Mouse (Mus musculus): ENCODE measurements around the gene Gm21731. TPM values are rescaled to one million over a fixed set of nuclear protein-coding genes. Genes with fewer than 3 reads are reported as not detected.
"Not testable (repeated sequence)": the region's sequence is repeated elsewhere in the genome, so short reads cannot be mapped to it uniquely, and the experiment has no call there.

Gene Gm21731
- not detected in 2 replicates for polyA plus RNA-seq (2012; rRNA removed)

DNA sequence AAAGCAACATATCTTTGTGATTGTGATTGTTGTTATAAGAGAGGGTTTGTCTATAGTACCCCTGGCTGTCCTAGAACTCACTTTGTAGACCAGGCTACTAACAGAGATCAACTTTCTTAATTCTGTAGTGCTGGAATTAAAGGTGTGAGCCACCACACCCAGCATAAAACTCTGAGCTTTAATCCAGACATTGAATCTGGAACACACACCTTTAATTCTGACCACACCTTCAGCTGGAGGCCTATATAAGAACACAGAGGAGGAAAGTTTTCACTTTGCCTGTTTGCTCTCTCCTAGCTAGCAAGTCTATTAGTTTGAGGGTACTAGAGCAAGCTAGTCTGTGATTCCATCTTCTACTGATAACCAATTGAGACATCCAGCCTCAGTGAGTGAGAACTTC is at the start of gene Gm21731:
Gm21731 (plus strand) TSS at position 301 of the 400 bp plus-strand sequence.
- not testable (repeated sequence) for DNase-seq (ENCODE audit: low read depth)

DNA sequence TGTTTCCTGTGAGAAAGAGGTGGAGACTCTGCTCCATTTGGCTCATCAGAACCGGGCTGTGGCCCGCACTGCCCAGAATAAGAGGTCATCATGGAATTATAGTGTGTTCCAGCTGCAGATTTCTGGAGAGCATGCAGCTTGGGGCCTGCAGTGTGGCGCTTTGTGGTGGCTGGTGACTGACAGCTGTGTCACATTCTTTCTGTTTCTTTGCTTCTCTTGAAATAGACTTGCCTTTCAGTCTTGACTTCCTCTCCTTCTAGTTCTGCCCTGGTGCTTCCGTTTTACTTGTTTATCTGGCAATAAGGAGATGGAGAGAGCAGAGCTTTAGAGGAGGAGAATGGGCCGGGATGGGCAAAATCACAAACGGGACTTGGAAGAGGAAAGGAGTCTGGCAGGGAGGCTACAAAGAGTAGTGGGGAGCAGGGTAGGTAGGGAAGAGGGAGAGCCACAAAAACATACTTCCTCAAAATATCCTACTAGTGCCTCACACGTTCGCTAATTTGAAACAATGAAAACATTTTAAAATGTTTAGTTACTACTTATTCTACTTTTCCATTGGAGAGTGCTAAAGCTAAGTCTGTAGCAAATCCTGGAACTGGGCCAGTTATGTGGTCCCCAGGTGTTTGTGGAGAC is 42.6 kb upstream of the Gm21731 start:
- not testable (repeated sequence) for DNase-seq (ENCODE audit: low read depth)

- not testable (repeated sequence) for DNase-seq (ENCODE audit: low read depth)
These were observed 23.1 kb upstream of the Gm21731 start, which contains the start of gene Gm21762 for GRCm38 (mm10) chr13:120215847-120216246. TSS of gene Gm21762 (minus strand) at chr13:120215947.

DNA sequence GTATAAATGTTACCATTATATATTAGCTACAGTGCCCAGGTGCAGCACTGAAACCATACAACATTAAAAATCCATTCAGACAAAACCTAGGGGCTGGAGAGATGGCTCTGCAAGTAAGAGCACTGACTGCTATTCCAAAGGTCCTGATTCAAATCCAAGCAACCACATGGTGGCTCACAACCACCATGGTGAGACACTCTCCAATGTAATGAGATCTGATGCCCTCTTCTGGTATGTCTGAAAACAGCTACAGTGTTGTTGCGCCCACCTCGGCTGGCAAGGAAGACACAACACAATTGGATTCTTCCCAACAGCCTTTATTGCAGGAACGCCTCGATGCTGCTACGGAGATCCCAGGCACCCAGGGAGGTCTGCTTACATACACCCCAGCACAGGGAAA is 18.0 kb upstream of the Gm21731 start:
- not testable (repeated sequence) for DNase-seq (ENCODE audit: low read depth)

DNA sequence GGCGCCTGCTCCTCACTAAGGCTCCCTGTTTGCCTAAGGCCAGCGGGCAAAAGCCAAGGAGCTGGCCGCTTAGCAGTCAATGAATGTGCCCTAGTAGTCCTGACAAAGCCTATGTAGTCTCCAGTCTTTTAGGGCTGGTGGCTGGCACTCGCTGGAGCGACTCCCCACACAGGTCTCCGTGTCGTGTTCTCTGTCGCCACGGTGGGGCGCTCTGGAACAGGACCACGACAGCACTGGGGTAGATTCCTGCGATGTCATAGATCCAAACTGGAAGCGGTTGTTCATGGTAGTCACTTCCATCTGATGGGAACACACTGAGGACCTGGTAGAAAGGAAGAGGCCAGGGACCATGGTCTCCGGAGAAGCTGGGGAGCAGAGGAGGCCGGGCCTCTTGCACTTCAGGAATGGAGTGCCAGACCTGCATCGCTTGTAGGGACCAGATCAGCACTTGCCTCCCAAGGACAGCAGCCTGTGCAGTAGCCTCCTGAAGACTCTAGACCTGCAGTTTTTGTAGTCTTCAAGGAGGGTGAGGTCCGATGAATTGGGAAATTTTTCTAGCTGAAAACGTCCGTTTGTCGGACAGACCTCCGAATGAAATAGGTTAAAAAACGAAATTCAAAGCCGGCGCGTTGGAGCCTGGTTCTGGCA is 15.8 kb upstream of the Gm21731 start:
- DNase-seq (ENCODE audit: low read depth) = not testable (repeated sequence)

- DNase-seq (ENCODE audit: low read depth) = not testable (repeated sequence)
These were observed 7.1 kb upstream of the Gm21731 start for GRCm38 (mm10) chr13:120231798-120232197.

- not testable (repeated sequence) for DNase-seq (ENCODE audit: low read depth)
These were observed 6.4 kb upstream of the Gm21731 start for GRCm38 (mm10) chr13:120232447-120233049.

DNA sequence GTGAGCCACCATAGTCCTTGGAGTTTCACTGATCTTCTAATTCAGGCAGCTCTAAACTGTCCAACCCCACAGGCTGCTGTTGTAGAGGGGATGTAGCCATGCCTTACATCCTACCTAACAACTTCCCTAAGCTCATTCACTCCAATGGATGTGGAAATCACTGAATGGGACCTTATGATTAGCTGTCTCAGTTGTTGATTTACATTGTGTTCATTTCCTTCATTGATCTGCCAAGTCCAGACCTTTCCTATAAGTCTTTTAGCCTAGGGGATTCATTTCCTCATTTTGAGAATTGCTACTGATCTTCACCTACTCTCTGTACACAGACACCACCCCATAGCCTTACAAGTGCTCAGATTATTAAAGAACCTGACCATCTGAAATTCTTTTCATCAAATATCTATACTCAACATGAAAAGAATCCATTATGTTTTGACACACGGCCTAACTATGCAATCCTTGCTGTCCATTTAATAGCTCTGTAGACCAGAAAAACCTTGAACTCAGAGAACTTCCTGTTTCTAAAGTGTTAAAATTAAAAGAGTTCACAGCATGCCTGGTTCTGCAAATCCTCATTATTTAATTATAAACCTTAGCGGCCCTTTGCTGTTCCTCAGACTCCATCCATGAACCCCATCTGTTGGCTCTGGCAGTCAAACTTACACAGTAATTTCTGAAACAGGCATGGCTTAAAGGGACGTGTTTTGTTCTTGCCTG is 12.5 kb downstream of the Gm21731 start:
- DNase-seq (ENCODE audit: low read depth) = not testable (repeated sequence)

- DNase-seq (ENCODE audit: low read depth) = not testable (repeated sequence)
These were observed 20.1 kb downstream of the Gm21731 start for GRCm38 (mm10) chr13:120258817-120259658.

GRCm38 (mm10) chr13:120259718-120260117 is 20.8 kb downstream of the Gm21731 start:
- not testable (repeated sequence) for DNase-seq (ENCODE audit: low read depth)

GRCm38 (mm10) chr13:120262870-120263269 is 24.0 kb downstream of the Gm21731 start, which contains the start of gene AF067061:
TSS of gene AF067061 (plus strand) at chr13:120263114.
- not testable (repeated sequence) for DNase-seq (ENCODE audit: low read depth)

DNA sequence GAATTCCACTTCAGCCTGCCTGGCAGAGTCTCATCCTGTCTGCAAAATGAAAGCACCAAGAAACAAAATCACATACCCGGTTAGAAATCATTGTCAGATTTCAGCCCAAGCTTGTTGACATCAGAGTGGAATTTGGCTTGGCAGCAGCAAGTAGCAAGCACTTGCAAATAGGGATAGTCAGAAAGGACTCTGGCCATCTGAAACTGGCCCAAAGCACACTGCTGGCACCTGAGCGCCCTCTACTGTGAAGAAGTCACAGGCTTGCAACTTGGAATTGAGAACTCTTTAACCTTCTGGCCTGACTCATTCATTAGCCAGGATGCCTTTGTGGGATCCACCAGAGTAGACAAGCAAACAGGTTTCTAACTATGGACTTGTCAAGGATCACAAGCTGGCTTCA is 38.9 kb downstream of the Gm21731 start:
- not testable (repeated sequence) for DNase-seq (ENCODE audit: low read depth)

DNA sequence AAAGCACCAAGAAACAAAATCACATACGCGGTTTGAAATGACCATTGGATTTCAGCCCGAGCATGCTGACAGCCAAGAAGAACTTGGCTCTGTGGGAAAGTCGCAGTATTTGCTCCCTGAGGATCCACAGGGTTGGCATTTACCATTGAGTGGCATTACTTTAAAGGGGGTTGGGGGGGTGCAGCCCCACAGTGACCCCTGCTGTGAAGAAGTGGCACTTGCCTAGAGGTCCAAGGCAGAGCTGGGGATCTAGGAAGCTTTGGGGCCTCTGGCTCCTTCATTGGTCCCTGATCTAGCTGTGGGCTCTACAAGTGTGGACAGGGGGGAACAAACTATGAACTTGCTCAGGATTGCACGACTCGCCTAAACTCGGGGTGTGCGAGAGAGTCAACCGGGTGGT is 39.9 kb downstream of the Gm21731 start:
- TF ChIP-seq POLR2A (IDR thresholded peaks at IDR 0.05; ENCODE audit: borderline replicate concordance, extremely low read depth, insufficient read depth, insufficient read length, poor library complexity, severe bottlenecking) = no peak
- no peak for TF ChIP-seq CTCF (IDR thresholded peaks at IDR 0.05; ENCODE audit: borderline replicate concordance, extremely low read depth, insufficient read depth, insufficient read length)
- DNase-seq (ENCODE audit: low read depth) = no peak

Other genes starting within 250 kb of the Gm21731 start
- gene Gm36079, start 212.1 kb upstream of the Gm21731 start, polyA plus RNA-seq (2012; rRNA removed) = not detected in 2 replicates
- not detected in 2 replicates for gene Gm21188, start 186.9 kb upstream of the Gm21731 start, polyA plus RNA-seq (2012; rRNA removed)
- gene Gm20767, start 98.9 kb upstream of the Gm21731 start, polyA plus RNA-seq (2012; rRNA removed) = not detected in 2 replicates
- gene Gm21818, start 66.7 kb upstream of the Gm21731 start, polyA plus RNA-seq (2012; rRNA removed) = not detected in 2 replicates
- not detected in 2 replicates for gene Gm21762, start 23.2 kb upstream of the Gm21731 start, polyA plus RNA-seq (2012; rRNA removed)
- gene AF067061, start 24.0 kb downstream of the Gm21731 start, polyA plus RNA-seq (2012; rRNA removed) = not detected in 2 replicates
- gene BC147527, start 61.3 kb downstream of the Gm21731 start, polyA plus RNA-seq (2012; rRNA removed) = 0.06 and 0.15 TPM in 2 replicates
- not detected in 2 replicates for gene Tcstv3, start 77.8 kb downstream of the Gm21731 start, polyA plus RNA-seq (2012; rRNA removed)